Mouse (Mus musculus) spleen, adult 2 months (tissue): Measurements from ENCODE around the gene Stk40. TPM values are rescaled to one million over a fixed set of nuclear protein-coding genes. Genes with fewer than 3 reads are reported as not detected.

Source experiments
- DNase-seq, 2 experiments: peaks; one replicate each; pipeline versions ENCODE4 v3.0.0 to v3.0.0-alpha.2; 2012 to 2021; ENCODE audit warnings: low spot score in 2 of 2, low read depth in 1 of 2
- H3K27ac ChIP-seq: fragments of 200-500 bp; 2 replicates; pipeline ENCODE4 v1.5.1; 2012; ENCODE audit warnings: low read length, inconsistent platforms; ENCODE audit not compliant: insufficient read depth
- H3K27me3 ChIP-seq: fragments of 200-500 bp; 2 replicates; pipeline ENCODE4 v1.6.1; 2012; ENCODE audit warnings: mild to moderate bottlenecking, moderate library complexity, low read length, inconsistent platforms; ENCODE audit not compliant: control insufficient read depth, insufficient read depth
- H3K36me3 ChIP-seq: fragments of 200-500 bp; 2 replicates; pipeline ENCODE4 v1.6.1; 2012; ENCODE audit warnings: mild to moderate bottlenecking, low read length, inconsistent platforms; ENCODE audit not compliant: control insufficient read depth, insufficient read depth
- H3K4me1 ChIP-seq: fragments of 200-500 bp; 2 replicates; pipeline ENCODE4 v1.6.1; 2011; ENCODE audit warnings: inconsistent platforms; ENCODE audit not compliant: control insufficient read depth, insufficient read depth, insufficient read length
- H3K4me3 ChIP-seq: fragments of 200-500 bp; 2 replicates; pipeline ENCODE4 v1.5.1; 2011; ENCODE audit warnings: mild to moderate bottlenecking, inconsistent platforms; ENCODE audit not compliant: insufficient read depth, insufficient read length; ENCODE audit errors: extremely low read depth
- CTCF ChIP-seq: fragments of 200-500 bp; IDR thresholded peaks from 2 replicates; pipeline ENCODE4 v1.5.1; 2011; ENCODE audit warnings: mild to moderate bottlenecking, inconsistent platforms; ENCODE audit not compliant: insufficient read depth, insufficient read length, insufficient replicate concordance; ENCODE audit errors: extremely low read depth
- POLR2A ChIP-seq: fragments of 200-500 bp; IDR thresholded peaks from 2 replicates; pipeline ENCODE4 v1.6.1; 2011; ENCODE audit warnings: low read depth, low read length, inconsistent platforms
- WGBS: fragments of 180-500 bp; shearing (Covaris S2); methylation state at CpG from one replicate; pipeline ENCODE4 v1.1.7; 2018; 5-methylcytosine and 5-hydroxymethylcytosine counted together
- polyA plus RNA-seq: library from polyadenylated mRNA; depleted of rRNA; stranded (reverse); fragments of >200 nt; gene quantifications from 2 replicates; pipeline ENCODE4 v1.2.3, GENCODE M21; 2012

Stk40 gene
- polyA plus RNA-seq, 1 experiment: 19.4 TPM

DNA sequence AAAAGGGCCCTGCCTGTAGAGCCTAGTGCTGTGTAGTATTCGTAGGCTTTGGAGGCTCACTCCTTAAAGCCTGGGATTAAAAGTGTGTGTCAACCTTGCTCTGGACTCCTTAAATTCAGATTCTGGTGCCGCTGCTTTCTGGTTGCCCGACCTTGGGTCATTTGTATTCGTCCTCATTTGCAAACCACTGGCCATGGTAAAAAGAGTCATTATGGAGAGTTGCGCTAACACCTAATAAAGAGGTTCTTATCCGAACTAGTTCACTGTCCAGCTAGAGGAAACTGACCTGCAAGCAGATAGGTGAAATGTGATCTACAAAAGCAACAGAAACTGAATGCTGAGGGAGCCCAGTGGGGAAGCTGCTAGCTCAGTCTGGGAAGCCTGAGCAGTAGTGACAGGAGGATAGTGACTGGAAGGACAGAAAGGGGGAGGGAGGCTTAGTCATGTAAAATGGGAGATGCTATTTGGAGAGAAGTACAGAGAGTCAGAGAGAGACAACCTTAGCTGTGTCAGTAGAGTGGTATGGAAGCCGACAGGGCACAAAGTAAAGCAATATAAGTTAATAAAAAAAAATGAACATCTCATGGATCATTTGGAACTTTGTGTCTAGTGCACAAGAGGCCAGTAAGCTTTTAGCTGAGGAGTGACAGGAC, 1.5 kb downstream of the Stk40 start:
- no peaks in the 10 kb centered on the region for H3K36me3 ChIP-seq

DNA sequence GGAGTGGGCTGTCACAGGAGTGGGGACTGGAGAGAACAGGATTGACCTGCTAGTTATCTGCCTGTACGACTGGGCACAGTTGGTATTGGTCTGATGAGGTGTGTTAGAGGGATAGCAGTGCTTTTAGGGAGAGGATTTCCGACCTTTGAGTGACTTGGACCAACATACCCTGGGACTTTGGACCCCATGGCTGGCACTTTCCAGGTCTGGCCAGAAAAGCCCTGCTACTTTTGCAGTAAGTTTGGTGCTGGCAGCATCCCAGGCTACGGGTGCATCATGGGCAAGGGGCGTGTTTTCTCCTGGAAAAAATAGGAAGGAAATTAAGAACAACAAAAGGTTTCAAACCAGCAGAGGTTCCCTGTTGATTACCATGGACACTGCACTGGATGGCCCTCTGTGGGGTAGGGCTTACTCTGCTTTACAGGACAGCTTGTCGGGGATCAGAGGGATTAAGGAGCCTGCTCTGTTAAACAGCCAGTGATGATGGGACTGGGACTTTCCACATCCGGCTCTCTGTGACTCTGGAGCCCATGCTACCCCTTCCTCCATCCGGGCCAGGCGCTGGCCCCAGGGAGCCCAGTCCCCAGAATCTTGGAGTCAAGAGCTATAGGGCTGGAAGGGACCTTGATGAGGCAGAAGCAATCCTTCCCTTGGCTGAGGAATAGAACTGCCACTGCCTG, 4.4 kb downstream of the Stk40 start:
- H3K27ac ChIP-seq: no peak overlapping the region; the same call in 1 of the 2 replicates
- no peak overlapping the region for H3K4me3 ChIP-seq
- H3K36me3 ChIP-seq: no peaks in the 10 kb centered on the region
- no peaks in the 10 kb centered on the region for H3K27me3 ChIP-seq
- TF ChIP-seq CTCF (no peak), POLR2A (no peak)
- H3K4me1 ChIP-seq: peaks cover 22% of the 10 kb centered on the region; the same call in 1 of the 2 replicates
- DNase-seq: no peak
- 79% methylated on average over 8 of the region's 8 CpGs for WGBS

More for the DNA sequence above, 1.5 kb downstream of the Stk40 start:
- WGBS: 78% methylated on average over 7 of the region's 7 CpGs
- Histone ChIP-seq H3K4me1 (peaks cover 12% of the 10 kb centered on the region; the same call in 1 of the 2 replicates), H3K4me3 (no peak overlapping the region), H3K27me3 (no peaks in the 10 kb centered on the region), H3K27ac (no peak overlapping the region)
- no peak for DNase-seq
- TF ChIP-seq POLR2A: no peak
- TF ChIP-seq CTCF: no peak

DNA sequence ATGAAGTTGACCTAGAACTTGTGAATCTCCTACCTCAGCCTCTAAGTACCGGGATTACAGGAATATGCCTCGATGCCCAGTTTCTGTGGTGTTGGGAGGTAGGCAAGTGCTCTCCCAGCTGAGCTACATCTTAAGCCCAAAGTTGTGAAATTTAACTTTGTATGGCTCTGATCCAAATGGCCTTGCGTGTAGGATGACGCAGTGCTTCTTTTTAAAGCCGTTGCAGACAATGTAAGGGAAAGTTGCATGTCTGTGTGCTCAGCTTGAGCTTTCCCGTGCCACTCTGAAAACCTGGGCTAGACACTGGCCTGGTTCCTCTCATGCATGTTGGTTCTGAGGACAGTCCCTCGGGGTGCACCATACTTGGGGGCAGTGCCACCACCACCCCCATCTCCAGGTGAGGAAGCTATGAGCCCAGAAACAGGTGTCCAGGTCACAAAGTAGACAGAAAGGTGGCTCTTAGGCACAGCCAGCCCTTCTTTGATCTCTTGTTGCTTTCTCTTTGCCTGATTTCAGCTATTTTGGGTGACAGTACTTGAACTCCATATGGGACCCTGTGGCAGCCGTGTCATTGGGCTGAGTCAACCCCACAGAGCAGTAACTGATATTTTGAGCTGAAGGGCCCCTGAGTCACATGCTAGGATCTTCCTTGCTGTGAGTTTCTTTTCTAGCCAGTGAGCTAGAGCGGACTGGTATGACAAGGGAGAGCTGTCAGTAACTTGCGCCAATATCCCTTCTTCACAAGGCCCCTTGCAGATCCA, 6.0 kb downstream of the Stk40 start:
- peaks cover 22% of the 10 kb centered on the region; the same call in 1 of the 2 replicates for H3K4me1 ChIP-seq
- no peaks in the 10 kb centered on the region for H3K36me3 ChIP-seq
- H3K27me3 ChIP-seq: no peaks in the 10 kb centered on the region
- peak overlapping the region; percentile 88 for H3K27ac ChIP-seq
- H3K4me3 ChIP-seq: no peak overlapping the region
- no peak for DNase-seq
- WGBS: 51% methylated on average over 10 of the region's 10 CpGs
- TF ChIP-seq POLR2A (no peak), CTCF (no peak)

DNA sequence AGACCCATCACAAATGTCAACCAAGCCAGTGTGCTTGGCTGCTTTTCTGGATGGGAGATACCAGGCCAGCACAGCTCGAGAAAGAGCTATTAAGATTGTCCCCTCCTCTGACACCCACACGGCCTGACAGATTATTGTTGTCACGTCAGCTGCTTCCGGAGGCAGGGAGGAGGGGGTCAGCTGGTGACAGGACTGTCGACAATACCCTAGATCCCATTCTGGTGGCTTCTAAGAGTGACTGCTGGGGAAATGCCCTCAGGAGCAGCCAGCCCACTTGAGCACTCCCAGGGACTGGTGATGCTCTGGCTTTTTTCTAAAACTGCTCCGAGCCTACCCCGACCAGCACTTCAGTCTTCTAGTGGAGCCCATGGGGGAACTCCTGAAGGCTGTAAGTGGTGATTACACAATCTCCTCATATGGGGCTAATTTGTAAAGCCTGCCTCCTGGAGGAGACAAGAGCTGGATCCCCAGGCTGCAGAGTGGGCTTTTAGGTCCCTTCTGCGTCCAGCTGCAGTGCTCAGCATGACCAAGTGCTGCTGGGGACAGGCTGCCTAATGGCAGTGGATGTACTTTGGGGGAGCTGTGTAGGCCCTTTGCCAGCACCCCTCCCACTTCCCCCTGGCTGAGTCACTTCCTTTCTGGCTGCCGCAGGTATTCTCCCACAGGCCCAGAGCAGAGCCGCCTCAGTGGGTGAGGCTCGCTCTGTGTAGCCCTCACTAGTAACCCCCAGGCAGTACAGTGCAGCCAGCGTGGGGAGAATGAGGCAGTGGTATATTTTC, 6.8 kb downstream of the Stk40 start:
- WGBS: 3% methylated on average over 12 of the region's 12 CpGs
- peaks cover 22% of the 10 kb centered on the region; the same call in 1 of the 2 replicates for H3K4me1 ChIP-seq

DNA sequence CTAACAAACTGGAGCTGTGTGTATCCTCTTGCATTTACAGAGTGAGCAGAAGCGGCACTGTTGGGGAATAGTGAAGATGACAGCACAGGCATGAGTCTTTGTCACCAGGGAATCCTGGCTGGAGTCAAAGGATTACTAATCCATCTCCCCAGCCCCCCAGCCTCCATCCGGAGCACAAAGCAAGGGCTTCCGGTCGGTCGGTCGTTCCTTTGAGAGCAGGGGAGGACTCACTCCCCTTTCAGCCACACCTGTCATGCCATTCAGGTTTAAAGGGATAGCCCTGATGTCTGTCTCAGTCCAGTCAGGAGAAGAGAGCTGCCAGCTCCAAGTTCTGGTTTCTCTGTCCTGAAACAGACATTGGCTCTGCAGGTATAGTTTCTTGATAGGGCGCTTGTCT, 7.4 kb downstream of the Stk40 start:
- Histone ChIP-seq H3K27ac (peak overlapping the region; percentile 88), H3K27me3 (no peaks in the 10 kb centered on the region), H3K4me3 (peak overlapping the region; percentile 7; the same call in 1 of the 2 replicates), H3K4me1 (peaks cover 19% of the 10 kb centered on the region; the same call in 1 of the 2 replicates), H3K36me3 (no peaks in the 10 kb centered on the region)
- TF ChIP-seq POLR2A: no peak
- TF ChIP-seq CTCF: no peak
- no peak for DNase-seq
- 15% methylated on average over 7 of the region's 7 CpGs for WGBS

More for the DNA sequence above, 6.8 kb downstream of the Stk40 start:
- Histone ChIP-seq H3K27ac (peak overlapping the region; percentile 88), H3K4me3 (peak overlapping the region; percentile 14; the same call in 1 of the 2 replicates), H3K27me3 (no peaks in the 10 kb centered on the region), H3K36me3 (no peaks in the 10 kb centered on the region)
- peak; percentile 60 to 85 for DNase-seq
- TF ChIP-seq CTCF (no peak), POLR2A (peak; percentile 71)

DNA sequence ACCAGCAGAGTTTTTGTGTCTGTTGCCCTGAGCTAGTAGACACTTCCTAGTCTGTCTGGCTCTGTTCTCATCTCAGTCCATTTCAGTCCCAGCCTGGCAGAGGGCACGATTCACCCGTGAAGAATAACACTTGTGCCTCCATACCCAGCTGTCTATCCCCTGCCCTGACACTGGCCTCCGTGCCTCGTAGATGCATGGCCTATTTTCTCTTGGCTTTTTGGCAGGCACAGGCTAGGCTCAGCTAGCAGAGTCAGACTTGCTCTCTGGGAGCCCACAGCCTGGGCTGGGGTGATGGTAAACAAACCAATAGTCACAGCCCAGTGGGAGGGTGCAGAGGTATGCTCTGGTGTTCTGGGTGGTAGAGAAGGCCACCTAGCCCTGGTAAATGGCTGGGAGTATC, 9.5 kb downstream of the Stk40 start:
- TF ChIP-seq POLR2A: no peak
- Histone ChIP-seq H3K4me1 (peaks cover 19% of the 10 kb centered on the region; the same call in 1 of the 2 replicates), H3K27me3 (no peaks in the 10 kb centered on the region), H3K36me3 (no peaks in the 10 kb centered on the region), H3K27ac (no peak overlapping the region), H3K4me3 (no peak overlapping the region)
- DNase-seq: no peak
- 70% methylated on average over 4 of the region's 4 CpGs for WGBS
